ENCODE assay signal across 13 mouse cellular contexts in the genomic region with DNA sequence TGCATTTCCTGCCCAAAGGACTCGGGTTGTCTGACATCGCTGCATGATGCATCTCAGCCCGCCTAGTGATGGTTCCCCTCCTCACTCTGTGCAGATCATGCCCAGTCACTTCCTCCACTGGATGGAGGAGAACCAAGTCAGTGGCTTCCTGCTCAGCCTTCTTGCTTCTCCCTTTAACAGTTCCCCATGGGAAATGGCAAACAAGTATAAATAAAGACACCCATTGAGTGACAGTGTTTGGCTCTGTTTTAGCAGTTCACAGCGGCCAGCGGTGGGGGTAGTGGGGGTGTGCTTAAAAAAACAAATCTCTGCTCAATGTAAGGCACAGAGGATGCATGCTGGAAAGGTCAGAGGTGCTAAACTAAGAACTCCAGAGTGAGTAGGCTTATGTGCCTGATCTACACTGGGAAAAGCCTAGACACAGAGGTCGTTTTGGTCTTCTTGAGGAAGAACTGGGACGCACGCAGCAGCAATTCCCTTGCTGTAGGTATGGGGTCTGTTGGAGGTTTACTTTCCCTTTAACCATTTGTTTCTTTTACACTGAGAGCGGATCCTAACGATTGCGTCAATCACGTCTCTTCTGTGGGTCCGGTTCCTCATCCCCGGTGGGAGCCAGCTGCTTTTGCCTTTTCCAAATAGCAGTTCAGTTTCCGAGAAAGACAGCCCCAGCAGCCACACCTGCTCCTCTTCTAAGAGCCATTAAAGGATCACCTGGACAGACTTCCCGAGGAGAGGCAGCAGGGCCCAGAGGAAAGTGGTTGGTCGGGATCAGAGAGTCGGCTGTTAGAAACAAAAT. TPM values are rescaled to one million over a fixed set of nuclear protein-coding genes. Genes with fewer than 3 reads are reported as not detected.
DNase-seq lines count a peak whose midpoint lies in the region; ATAC-seq and TF ChIP-seq lines count a peak whose summit lies in the region.
"Had no signal": no experiment of that assay in that cellular context is flagged by ENCODE, and none has a peak within 500 bp of the region (broad histone marks: within the 10 kb centered on the region; RNA-seq: fewer than 3 reads in every experiment).

No protein-coding gene starts in this region.

- DNase-seq in intestine, embryonic 14.5 days (ENCODE audit: low spot score) = no peak
- no peak for DNase-seq in neural tube, embryonic 10.5 days (ENCODE audit: extremely low spot score, low spot score)
- DNase-seq in splenic B cell, adult 2 months (ENCODE audit: low read depth, low spot score) = peak; percentile 36
- DNase-seq in forebrain, embryonic 10.5 days (ENCODE audit: extremely low spot score, low spot score) = no peak
- DNase-seq in left cerebral cortex, adult 2 months (ENCODE audit: extremely low spot score in 1 of 2, low spot score in 2 of 2) = no peak
- DNase-seq: adrenal gland, postnatal 25 days; cerebellum, adult 9-10 months; gastrocnemius, postnatal 10 days; liver, embryonic 13.5 days had no signal

- H3K27me3 ChIP-seq in intestine, embryonic 14.5 days (replicated peaks; ENCODE audit: control insufficient read depth, insufficient read depth, low read length) = no peaks in the 10 kb centered on the region
- peaks cover 10% of the 10 kb centered on the region; the same call in 1 of the 2 replicates for H3K27me3 ChIP-seq in intestine, postnatal 0 days (replicated peaks; ENCODE audit: control insufficient read depth, insufficient read depth, low read length)
- peaks cover 26% of the 10 kb centered on the region for H3K27me3 ChIP-seq in neural tube, embryonic 13.5 days
- H3K27me3 ChIP-seq in liver, embryonic 16.5 days (ENCODE audit: control insufficient read depth, insufficient read depth, low read depth, low read length) = peaks cover 15% of the 10 kb centered on the region
- no peaks in the 10 kb centered on the region for H3K27me3 ChIP-seq in splenic B cell, adult 2 months (ENCODE audit: control insufficient read depth, insufficient read depth, low read length, poor library complexity, severe bottlenecking)
- peaks cover 24% of the 10 kb centered on the region for H3K27me3 ChIP-seq in forebrain, embryonic 10.5 days (ENCODE audit: poor library complexity, severe bottlenecking)

- no peak overlapping the region for H3K4me3 ChIP-seq in intestine, embryonic 14.5 days (ENCODE audit: low read depth, low read length)
- H3K4me3 ChIP-seq in intestine, postnatal 0 days (ENCODE audit: low read depth, low read length) = no peak overlapping the region
- H3K4me3 ChIP-seq in neural tube, embryonic 13.5 days = no peak overlapping the region
- H3K4me3 ChIP-seq in liver, embryonic 16.5 days (ENCODE audit: low read depth, low read length) = no peak overlapping the region
- H3K4me3 ChIP-seq in forebrain, embryonic 10.5 days = no peak overlapping the region
- H3K4me3 ChIP-seq in left cerebral cortex, adult 2 months = no peak overlapping the region
- H3K4me3 ChIP-seq: liver, embryonic 13.5 days had no signal

- intact Hi-C loops in left cerebral cortex, adult 2 months (cut with DNase I) = no loop called here

- H3K4me2 ChIP-seq in intestine, embryonic 14.5 days (ENCODE audit: low read length) = no peak overlapping the region
- H3K4me2 ChIP-seq in intestine, postnatal 0 days (replicated peaks; ENCODE audit: low read depth) = no peak overlapping the region
- 0 out of 2 replicates have a peak overlapping the region, but pooled peaks have one; percentile 16 for H3K4me2 ChIP-seq in neural tube, embryonic 13.5 days
- H3K4me2 ChIP-seq in liver, embryonic 16.5 days (ENCODE audit: low read depth, low read length) = peak overlapping the region; percentile 24; the same call in 1 of the 2 replicates
- H3K4me2 ChIP-seq: liver, embryonic 13.5 days had no signal

- H3K9ac ChIP-seq in intestine, embryonic 14.5 days (ENCODE audit: low read length) = no peak overlapping the region
- no peak overlapping the region for H3K9ac ChIP-seq in intestine, postnatal 0 days (ENCODE audit: low read depth, low read length)
- H3K9ac ChIP-seq in neural tube, embryonic 13.5 days = no peak overlapping the region
- no peak overlapping the region for H3K9ac ChIP-seq in liver, embryonic 16.5 days (ENCODE audit: low read depth, low read length)
- H3K9ac ChIP-seq: liver, embryonic 13.5 days had no signal

- peaks cover 34% of the 10 kb centered on the region for H3K4me1 ChIP-seq in intestine, embryonic 14.5 days (replicated peaks; ENCODE audit: control insufficient read depth, insufficient read depth, low read length)
- H3K4me1 ChIP-seq in intestine, postnatal 0 days (replicated peaks; ENCODE audit: control insufficient read depth, insufficient read depth, low read length) = no peaks in the 10 kb centered on the region
- H3K4me1 ChIP-seq in neural tube, embryonic 13.5 days (replicated peaks) = peaks cover 48% of the 10 kb centered on the region
- H3K4me1 ChIP-seq in liver, embryonic 16.5 days (ENCODE audit: control insufficient read depth, low read depth, low read length) = no peaks in the 10 kb centered on the region; the same call in 1 of the 2 replicates
- peaks cover 24% of the 10 kb centered on the region for H3K4me1 ChIP-seq in forebrain, embryonic 10.5 days

- H3K27ac ChIP-seq in intestine, embryonic 14.5 days (ENCODE audit: low read depth) = 0 out of 2 replicates have a peak overlapping the region, but pooled peaks have one; percentile 11
- no peak overlapping the region; the same call in 1 of the 2 replicates for H3K27ac ChIP-seq in intestine, postnatal 0 days (ENCODE audit: low read depth, low read length)
- H3K27ac ChIP-seq in neural tube, embryonic 13.5 days (replicated peaks) = no peak overlapping the region
- H3K27ac ChIP-seq in liver, embryonic 16.5 days (ENCODE audit: low read length) = peak overlapping the region; percentile 50
- H3K27ac ChIP-seq in forebrain, embryonic 10.5 days = no peak overlapping the region
- H3K27ac ChIP-seq in left cerebral cortex, adult 2 months = no peak overlapping the region
- H3K27ac ChIP-seq: liver, embryonic 13.5 days had no signal

- no peak for TF ChIP-seq CTCF in intestine, postnatal 0 days (IDR thresholded peaks at IDR 0.05; ENCODE audit: low read depth)
- TF ChIP-seq CTCF in left cerebral cortex, adult 2 months (IDR thresholded peaks at IDR 0.05) = no peak

- 30% methylated on average over 18 of the region's 18 CpGs for WGBS in intestine, embryonic 14.5 days
- WGBS in intestine, postnatal 0 days = 49% methylated on average over 18 of the region's 18 CpGs
- 57% methylated on average over 18 of the region's 18 CpGs for WGBS in neural tube, embryonic 13.5 days
- WGBS in liver, embryonic 16.5 days (ENCODE audit: insufficient replicate concordance) = 29% methylated on average over 18 of the region's 18 CpGs
- 81% methylated on average over 18 of the region's 18 CpGs for WGBS in forebrain, embryonic 10.5 days

- no peaks in the 10 kb centered on the region for H3K9me3 ChIP-seq in intestine, embryonic 14.5 days (ENCODE audit: control insufficient read depth, low read length)
- H3K9me3 ChIP-seq in intestine, postnatal 0 days (ENCODE audit: control insufficient read depth) = no peaks in the 10 kb centered on the region
- H3K9me3 ChIP-seq in neural tube, embryonic 13.5 days = 0 out of 2 replicates have a peak, but pooled peaks cover 5% of the 10 kb centered on the region
- H3K9me3 ChIP-seq in liver, embryonic 16.5 days (replicated peaks; ENCODE audit: control insufficient read depth, low read length) = no peaks in the 10 kb centered on the region
- H3K9me3 ChIP-seq in forebrain, embryonic 10.5 days = no peaks in the 10 kb centered on the region; the same call in 1 of the 2 replicates
- H3K9me3 ChIP-seq: liver, embryonic 13.5 days had no signal

- H3K36me3 ChIP-seq in intestine, embryonic 14.5 days (ENCODE audit: control insufficient read depth, insufficient read depth, low read length) = peaks cover 17% of the 10 kb centered on the region
- no peaks in the 10 kb centered on the region for H3K36me3 ChIP-seq in intestine, postnatal 0 days (ENCODE audit: control insufficient read depth, insufficient read depth)
- no peaks in the 10 kb centered on the region for H3K36me3 ChIP-seq in neural tube, embryonic 13.5 days
- no peaks in the 10 kb centered on the region for H3K36me3 ChIP-seq in liver, embryonic 16.5 days (ENCODE audit: control insufficient read depth, insufficient read depth)
- H3K36me3 ChIP-seq in splenic B cell, adult 2 months (ENCODE audit: control insufficient read depth, insufficient read depth, low read length, poor library complexity, severe bottlenecking) = no peaks in the 10 kb centered on the region
- 0 out of 2 replicates have a peak, but pooled peaks cover 5% of the 10 kb centered on the region for H3K36me3 ChIP-seq in forebrain, embryonic 10.5 days (replicated peaks)
- H3K36me3 ChIP-seq: liver, embryonic 13.5 days had no signal

- ATAC-seq in intestine, embryonic 14.5 days (replicated peaks; ENCODE audit: low FRiP score, low TSS enrichment, low read depth) = no peak
- no peak for ATAC-seq in intestine, postnatal 0 days
- ATAC-seq in neural tube, embryonic 13.5 days (ENCODE audit: low read depth) = no peak
- peak; percentile 41; the same call in 1 of the 2 replicates for ATAC-seq in liver, embryonic 16.5 days (ENCODE audit: low read depth)

RNA-seq across cellular contexts. Expression of a gene that starts 1.8 kb away (rescaled TPM):
- 5.8 and 7.1 TPM in 2 replicates for polyA plus RNA-seq in intestine, embryonic 14.5 days (2014; fragmentation: Nextera tagmentation; extraction: Ambion mirVana)
- polyA plus RNA-seq in intestine, postnatal 0 days (2015; fragmentation: Nextera tagmentation; extraction: Ambion mirVana) = 7.3 TPM in 2 replicates
- polyA plus RNA-seq in neural tube, embryonic 13.5 days (2015; fragmentation: Nextera tagmentation; extraction: Ambion mirVana) = 11.3 and 13.9 TPM in 2 replicates
- polyA plus RNA-seq in liver, embryonic 16.5 days (2015; fragmentation: Nextera tagmentation; extraction: Ambion mirVana) = 5.0 TPM in 2 replicates
- 2.2 and 3.6 TPM in 2 replicates for polyA plus RNA-seq in forebrain, embryonic 10.5 days (2016; fragmentation: Nextera tagmentation; extraction: Ambion mirVana)
- 1 to 10 TPM; 9.4 to 9.6 TPM for total RNA-seq in left cerebral cortex, adult 2 months (2021)

RNA-seq across cellular contexts. Expression of a gene that starts 26.3 kb away (rescaled TPM):
- 196 and 219 TPM in 2 replicates for polyA plus RNA-seq in intestine, embryonic 14.5 days (2014; fragmentation: Nextera tagmentation; extraction: Ambion mirVana)
- polyA plus RNA-seq in intestine, postnatal 0 days (2015; fragmentation: Nextera tagmentation; extraction: Ambion mirVana) = 59.0 and 60.0 TPM in 2 replicates
- 42.9 and 52.8 TPM in 2 replicates for polyA plus RNA-seq in neural tube, embryonic 13.5 days (2015; fragmentation: Nextera tagmentation; extraction: Ambion mirVana)
- 8.7 and 10.1 TPM in 2 replicates for polyA plus RNA-seq in liver, embryonic 16.5 days (2015; fragmentation: Nextera tagmentation; extraction: Ambion mirVana)
- 38.4 and 43.3 TPM in 2 replicates for polyA plus RNA-seq in forebrain, embryonic 10.5 days (2016; fragmentation: Nextera tagmentation; extraction: Ambion mirVana)
- total RNA-seq in left cerebral cortex, adult 2 months (2021) = 1 to 10 TPM; 1.9 to 2.1 TPM

RNA-seq across cellular contexts. Expression of a gene that starts 47.8 kb away (rescaled TPM):
- polyA plus RNA-seq in intestine, embryonic 14.5 days (2014; fragmentation: Nextera tagmentation; extraction: Ambion mirVana) = 0.30 TPM in 2 replicates
- polyA plus RNA-seq in intestine, postnatal 0 days (2015; fragmentation: Nextera tagmentation; extraction: Ambion mirVana) = 0.16 TPM in 1 of 2 replicates, not detected in the other
- 0.27 and 0.91 TPM in 2 replicates for polyA plus RNA-seq in neural tube, embryonic 13.5 days (2015; fragmentation: Nextera tagmentation; extraction: Ambion mirVana)
- not detected in 2 replicates for polyA plus RNA-seq in liver, embryonic 16.5 days (2015; fragmentation: Nextera tagmentation; extraction: Ambion mirVana)
- polyA plus RNA-seq in forebrain, embryonic 10.5 days (2016; fragmentation: Nextera tagmentation; extraction: Ambion mirVana) = 0.19 TPM in 1 of 2 replicates, not detected in the other
- 1 to 10 TPM; 1.5 to 1.9 TPM for total RNA-seq in left cerebral cortex, adult 2 months (2021)
- total RNA-seq: adrenal gland, postnatal 25 days had no signal
- polyA plus RNA-seq: hindbrain, embryonic 11.5 days; liver, embryonic 13.5 days had no signal

Comparison
In these comparisons a context has a peak if more than half of its experiments do, and no peak if none do; other contexts are left out.
1. H3K27ac ChIP-seq: peak in intestine, embryonic 14.5 days (single experiment) and liver, embryonic 16.5 days (single experiment); none in intestine, postnatal 0 days (single experiment), neural tube, embryonic 13.5 days (single experiment), forebrain, embryonic 10.5 days (single experiment) and left cerebral cortex, adult 2 months (single experiment).
2. H3K4me2 ChIP-seq: peak in neural tube, embryonic 13.5 days (single experiment) and liver, embryonic 16.5 days (single experiment); none in intestine, embryonic 14.5 days (single experiment) and intestine, postnatal 0 days (single experiment).